Comparison of ENCODE assay signal across 9 mouse cellular contexts in genomic region chr11:118792163-118792915, GRCm38 (mm10).
DNase-seq lines count a peak whose midpoint lies in the region; ATAC-seq lines count a peak whose summit lies in the region.
"Had no signal": no experiment of that assay in that cellular context is flagged by ENCODE, and none has a peak within 500 bp of the region (broad histone marks: within the 10 kb centered on the region; RNA-seq: fewer than 3 reads in every experiment).

No protein-coding gene starts in this region.

- H3K36me3 ChIP-seq in embryonic facial prominence, embryonic 13.5 days: no peaks in the 10 kb centered on the region
- H3K36me3 ChIP-seq in hindbrain, embryonic 16.5 days (ENCODE audit: control insufficient read depth, insufficient read depth, low read length): no peaks in the 10 kb centered on the region
- no peaks in the 10 kb centered on the region for H3K36me3 ChIP-seq in midbrain, embryonic 14.5 days (ENCODE audit: control insufficient read depth, insufficient read depth, low read length)
- H3K36me3 ChIP-seq: kidney, embryonic 15.5 days had no signal

- no peak overlapping the region for H3K4me2 ChIP-seq in embryonic facial prominence, embryonic 13.5 days
- H3K4me2 ChIP-seq in hindbrain, embryonic 16.5 days (ENCODE audit: low read length): no peak overlapping the region
- H3K4me2 ChIP-seq in midbrain, embryonic 14.5 days (ENCODE audit: low read length): no peak overlapping the region
- H3K4me2 ChIP-seq: kidney, embryonic 15.5 days; lung, embryonic 14.5 days had no signal

- DNase-seq in Muller cell, postnatal 12 days (ENCODE audit: inconsistent ontology term): peak; percentile 62
- no peak for DNase-seq in midbrain, embryonic 14.5 days
- no peak for DNase-seq in c-Kit-positive CD71-positive TER-119-positive erythroid progenitor cells, embryonic 14.5 days (ENCODE audit: low spot score)
- DNase-seq in thymus, adult 18-20 months: no peak
- no peak for DNase-seq in adrenal gland, postnatal 36 days
- DNase-seq: lung, embryonic 14.5 days had no signal

- WGBS in embryonic facial prominence, embryonic 13.5 days: 76% methylated on average over 9 of the region's 9 CpGs
- 49% methylated on average over 9 of the region's 9 CpGs for WGBS in hindbrain, embryonic 16.5 days
- 77% methylated on average over 9 of the region's 9 CpGs for WGBS in midbrain, embryonic 14.5 days

- H3K4me1 ChIP-seq in embryonic facial prominence, embryonic 13.5 days: peaks cover 43% of the 10 kb centered on the region
- peaks cover 42% of the 10 kb centered on the region for H3K4me1 ChIP-seq in hindbrain, embryonic 16.5 days (ENCODE audit: control insufficient read depth, insufficient read depth, low read depth, low read length)
- peaks cover 43% of the 10 kb centered on the region for H3K4me1 ChIP-seq in midbrain, embryonic 14.5 days (ENCODE audit: control insufficient read depth, insufficient read depth, low read length)
- H3K4me1 ChIP-seq: kidney, embryonic 15.5 days had no signal

- H3K4me3 ChIP-seq in embryonic facial prominence, embryonic 13.5 days: no peak overlapping the region
- H3K4me3 ChIP-seq in hindbrain, embryonic 16.5 days (ENCODE audit: low read length): no peak overlapping the region
- no peak overlapping the region for H3K4me3 ChIP-seq in midbrain, embryonic 14.5 days (replicated peaks; ENCODE audit: low read depth, low read length)
- H3K4me3 ChIP-seq: kidney, embryonic 15.5 days had no signal

- H3K9me3 ChIP-seq in embryonic facial prominence, embryonic 13.5 days: peaks cover 7% of the 10 kb centered on the region; the same call in 1 of the 2 replicates
- no peaks in the 10 kb centered on the region for H3K9me3 ChIP-seq in hindbrain, embryonic 16.5 days (ENCODE audit: control insufficient read depth, low read length)
- 0 out of 2 replicates have a peak, but pooled peaks cover 3% of the 10 kb centered on the region for H3K9me3 ChIP-seq in midbrain, embryonic 14.5 days (ENCODE audit: control insufficient read depth, low read length)
- H3K9me3 ChIP-seq: kidney, embryonic 15.5 days had no signal

- H3K27me3 ChIP-seq in embryonic facial prominence, embryonic 13.5 days: no peaks in the 10 kb centered on the region
- no peaks in the 10 kb centered on the region for H3K27me3 ChIP-seq in hindbrain, embryonic 16.5 days (replicated peaks; ENCODE audit: control insufficient read depth, insufficient read depth, low read length)
- no peaks in the 10 kb centered on the region for H3K27me3 ChIP-seq in midbrain, embryonic 14.5 days (ENCODE audit: control insufficient read depth, insufficient read depth, low read length)
- H3K27me3 ChIP-seq: kidney, embryonic 15.5 days had no signal

- ATAC-seq in embryonic facial prominence, embryonic 13.5 days (ENCODE audit: insufficient number of reproducible peaks, insufficient read depth, low FRiP score, low TSS enrichment, low read depth): no peak
- no peak for ATAC-seq in hindbrain, embryonic 16.5 days
- ATAC-seq in midbrain, embryonic 14.5 days (ENCODE audit: low FRiP score, low TSS enrichment): no peak

- no peak overlapping the region for H3K27ac ChIP-seq in embryonic facial prominence, embryonic 13.5 days
- H3K27ac ChIP-seq in hindbrain, embryonic 16.5 days (ENCODE audit: low read depth, low read length): peak overlapping the region; percentile 88
- peak overlapping the region; percentile 96 for H3K27ac ChIP-seq in midbrain, embryonic 14.5 days (replicated peaks; ENCODE audit: low read depth, low read length)
- H3K27ac ChIP-seq: kidney, embryonic 15.5 days had no signal

- 0 out of 2 replicates have a peak overlapping the region, but pooled peaks have one; percentile 27 for H3K9ac ChIP-seq in embryonic facial prominence, embryonic 13.5 days
- H3K9ac ChIP-seq in hindbrain, embryonic 16.5 days (ENCODE audit: low read depth, low read length): 0 out of 2 replicates have a peak overlapping the region, but pooled peaks have one; percentile 41
- peak overlapping the region; percentile 45; the same call in 1 of the 2 replicates for H3K9ac ChIP-seq in midbrain, embryonic 14.5 days (replicated peaks; ENCODE audit: low read length)
- H3K9ac ChIP-seq: kidney, embryonic 15.5 days; lung, embryonic 14.5 days had no signal
